Mouse (Mus musculus) lung, adult 2 months (tissue): ENCODE measurements at regions not wholly inside any gene's neighbourhood (a gene's known extent, or its start where the extent isn't known, plus 50 kb on each side); places are given as distances from the start of the nearest gene placed in this dataset.
A peak's percentile ranks its signal among the peaks of the same experiment; 100 is the strongest.

ENCODE experiments used
- DNase-seq: peaks from one replicate; pipeline ENCODE4 v3.0.0; 2022
- H3K4me1 ChIP-seq: fragments of 200-500 bp; 2 replicates; pipeline ENCODE4 v1.6.1; 2011; ENCODE audit warnings: low read length; ENCODE audit not compliant: control insufficient read depth, insufficient read depth
- H3K4me3 ChIP-seq: fragments of 200-500 bp; replicated peaks from 2 replicates; pipeline ENCODE3; 2011; ENCODE audit warnings: low read depth, mild to moderate bottlenecking, control low read depth, low read length; ENCODE audit errors: extremely low read depth
- CTCF ChIP-seq: fragments of 200-500 bp; IDR thresholded peaks from 2 replicates; pipeline ENCODE4 v1.5.1; 2011; ENCODE audit warnings: mild to moderate bottlenecking, low read length, control low read depth; ENCODE audit not compliant: insufficient read depth
- POLR2A ChIP-seq: fragments of 200-500 bp; IDR thresholded peaks from 2 replicates; pipeline ENCODE4 v1.6.1; 2011; ENCODE audit warnings: low read depth, mild to moderate bottlenecking, control low read depth, low read length, borderline replicate concordance; ENCODE audit errors: extremely low read depth
- WGBS: fragments of 180-500 bp; shearing (Covaris S2); methylation state at CpG from one replicate; pipeline ENCODE4 v1.1.7; 2018; 5-methylcytosine and 5-hydroxymethylcytosine counted together

- no peak for DNase-seq
- H3K4me1 ChIP-seq, result no peaks in the 10 kb centered on the region
- WGBS, result 62% methylated on average over 14 of the region's 14 CpGs
- no peak overlapping the region for H3K4me3 ChIP-seq
- no peak for TF ChIP-seq POLR2A
- TF ChIP-seq CTCF, result no peak
Observed at GRCm38 (mm10) chr4:154750440-154751107, 82.9 kb upstream of the Actrt2 start.

GRCm38 (mm10) chr4:154754445-154754844 lies 82.8 kb upstream of the Ttc34 start:
- no peak for TF ChIP-seq CTCF
- no peak for TF ChIP-seq POLR2A
- Histone ChIP-seq H3K4me3 (no peak overlapping the region), H3K4me1 (no peaks in the 10 kb centered on the region)
- WGBS, result 62% methylated on average over 8 of the region's 8 CpGs
- no peak for DNase-seq

DNA sequence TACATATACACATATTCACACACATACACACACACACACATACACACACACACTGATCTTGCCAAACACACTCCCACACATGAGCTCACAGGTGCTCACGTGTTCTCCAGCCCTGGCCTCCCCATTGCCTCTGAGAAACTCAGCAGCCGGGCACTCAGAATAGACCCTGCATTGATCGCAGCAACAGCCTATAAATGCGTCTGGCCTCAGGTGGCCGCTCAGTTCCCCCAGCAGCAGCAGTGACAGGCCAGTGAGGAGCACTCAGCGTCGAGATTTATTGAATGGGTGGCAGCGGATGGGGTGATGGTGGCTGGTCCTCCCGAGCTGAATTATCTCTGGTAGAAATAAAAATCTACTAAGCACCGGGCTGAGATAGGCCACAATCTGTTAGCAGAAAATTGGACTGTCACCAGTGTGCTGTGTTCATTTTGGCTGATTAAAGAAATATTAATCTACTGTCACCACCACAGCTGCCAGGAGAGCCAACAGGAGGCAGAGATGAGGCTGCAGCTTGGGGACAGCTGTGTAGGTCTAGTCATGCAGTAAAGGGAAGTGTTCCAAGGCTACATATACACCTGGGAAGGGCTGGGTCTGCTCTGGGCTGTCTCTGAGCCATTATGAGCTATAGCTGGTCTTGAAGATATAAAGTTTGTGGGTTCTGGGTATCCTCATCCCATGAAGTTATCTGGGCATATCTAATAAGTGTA lies 80.4 kb upstream of the Ttc34 start:
- Histone ChIP-seq H3K4me3 (no peak overlapping the region), H3K4me1 (no peaks in the 10 kb centered on the region)
- TF ChIP-seq CTCF (no peak), POLR2A (no peak)
- DNase-seq, result no peak
- WGBS, result 79% methylated on average over 10 of the region's 10 CpGs

- Histone ChIP-seq H3K4me1 (no peaks in the 10 kb centered on the region), H3K4me3 (no peak overlapping the region)
- TF ChIP-seq POLR2A (no peak), CTCF (no peak)
- WGBS, result 63% methylated on average over 1 of the region's 1 CpGs
- DNase-seq, result no peak
Observed at GRCm38 (mm10) chr4:154759881-154760280, 77.4 kb upstream of the Ttc34 start.

DNA sequence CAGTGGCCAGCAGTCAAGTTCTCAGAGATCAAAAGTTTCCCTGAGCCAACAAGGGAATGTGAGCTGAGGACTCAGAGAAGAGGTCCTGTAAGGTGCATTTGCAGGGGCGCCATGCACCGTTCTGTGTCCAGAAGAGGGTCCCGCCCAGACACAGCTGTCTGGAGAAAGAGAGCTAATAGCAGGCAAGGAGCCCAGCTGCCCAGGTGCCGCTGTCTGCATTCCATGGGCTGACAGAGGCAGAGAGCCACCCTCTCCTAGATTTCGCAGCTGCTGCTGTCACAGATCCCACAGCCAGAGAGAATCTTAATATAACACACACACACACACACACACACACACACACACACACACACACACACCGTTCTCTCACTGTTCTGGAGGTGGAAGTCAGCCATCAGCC lies 73.0 kb upstream of the Ttc34 start:
- DNase-seq, result no peak
- WGBS, result 59% methylated on average over 6 of the region's 6 CpGs

DNA sequence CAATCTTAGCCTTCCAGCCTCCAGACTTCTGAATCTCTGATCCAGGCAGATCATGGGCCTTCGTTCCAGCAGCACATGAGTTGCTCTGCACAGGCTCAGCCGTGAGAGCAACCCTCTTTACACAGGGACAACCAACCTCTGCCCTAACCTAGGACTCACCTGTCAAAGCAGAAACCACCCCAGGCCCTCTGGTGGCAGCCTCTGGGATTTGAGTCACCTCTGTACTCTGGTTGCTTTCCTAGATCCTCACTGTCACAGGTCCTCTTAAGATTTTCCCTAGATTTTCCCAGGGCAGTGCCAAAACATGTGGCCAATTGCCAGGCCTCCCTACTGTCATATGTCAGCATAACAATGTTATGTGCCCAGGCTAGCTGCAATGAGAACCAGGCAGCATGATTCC lies 71.1 kb upstream of the Ttc34 start:
- no peak for DNase-seq

More for the DNA sequence above, 73.0 kb upstream of the Ttc34 start:
- no peak for TF ChIP-seq CTCF
- no peak for TF ChIP-seq POLR2A
- H3K4me3 ChIP-seq, result no peak overlapping the region
- H3K4me1 ChIP-seq, result no peaks in the 10 kb centered on the region

DNA sequence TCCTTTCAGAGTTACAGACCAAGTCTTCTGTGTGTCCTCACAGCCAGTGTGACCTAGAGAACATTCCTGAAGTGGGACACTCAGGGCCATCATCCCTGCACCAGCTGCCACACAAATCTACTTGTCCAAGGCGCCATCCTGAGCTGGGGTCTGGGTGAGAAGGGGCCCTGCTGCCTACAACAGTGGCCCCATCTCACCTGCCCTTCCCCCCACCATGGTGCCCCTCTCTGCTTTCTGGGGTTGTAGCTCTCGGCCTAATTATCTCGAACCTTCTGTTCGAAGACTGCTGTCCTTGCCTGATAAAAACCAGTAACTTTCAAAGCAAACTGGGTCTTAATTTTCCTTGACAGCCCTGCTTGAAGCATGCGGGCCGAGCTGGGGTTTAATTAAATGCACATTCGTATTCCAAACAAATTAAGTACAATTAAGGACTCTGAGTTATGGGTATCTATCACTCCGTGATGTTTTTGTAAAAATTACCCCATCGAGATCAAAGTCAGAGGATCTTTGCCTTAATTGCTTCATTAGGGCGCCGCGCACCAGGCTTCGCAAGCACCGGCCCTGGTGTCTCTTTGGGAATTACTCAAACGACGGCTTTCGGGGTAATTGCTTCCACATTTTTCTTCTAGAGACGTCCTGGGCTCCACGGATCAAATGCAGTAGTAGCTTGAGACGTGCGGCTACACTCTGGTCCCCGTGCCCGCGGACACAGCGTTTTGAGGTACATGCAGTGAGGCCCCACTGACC lies 65.8 kb upstream of the Ttc34 start:
- TF ChIP-seq CTCF (no peak), POLR2A (no peak)
- WGBS, result 69% methylated on average over 25 of the region's 25 CpGs
- DNase-seq, result no peak
- no peak overlapping the region for H3K4me3 ChIP-seq
- H3K4me1 ChIP-seq, result no peaks in the 10 kb centered on the region

More for the DNA sequence above, 71.1 kb upstream of the Ttc34 start:
- 58% methylated on average over 2 of the region's 2 CpGs for WGBS
- Histone ChIP-seq H3K4me3 (no peak overlapping the region), H3K4me1 (no peaks in the 10 kb centered on the region)
- TF ChIP-seq CTCF (0 out of 2 replicates have a peak, but pooled peaks have one; percentile 1), POLR2A (no peak)

- no peak for DNase-seq
- no peak for TF ChIP-seq POLR2A
- no peak overlapping the region for H3K4me3 ChIP-seq
- 70% methylated on average over 4 of the region's 4 CpGs for WGBS
- no peaks in the 10 kb centered on the region for H3K4me1 ChIP-seq
Observed at GRCm38 (mm10) chr4:154772077-154772462, 65.2 kb upstream of the Ttc34 start.

- TF ChIP-seq CTCF (no peak), POLR2A (no peak)
- WGBS, result 54% methylated on average over 3 of the region's 3 CpGs
- Histone ChIP-seq H3K4me3 (no peak overlapping the region), H3K4me1 (no peaks in the 10 kb centered on the region)
- DNase-seq, result no peak
Observed at GRCm38 (mm10) chr4:154773830-154774229, 63.4 kb upstream of the Ttc34 start.
